Mouse (Mus musculus): Measurements from ENCODE around the gene Hivep2. TPM values are rescaled to one million over a fixed set of nuclear protein-coding genes. Genes with fewer than 3 reads are reported as not detected.
A peak's percentile ranks its signal among the peaks of the same experiment; 100 is the strongest.

Gene Hivep2
- polyA plus RNA-seq, 1 experiment from 2014 or later: 31.0 TPM

DNA sequence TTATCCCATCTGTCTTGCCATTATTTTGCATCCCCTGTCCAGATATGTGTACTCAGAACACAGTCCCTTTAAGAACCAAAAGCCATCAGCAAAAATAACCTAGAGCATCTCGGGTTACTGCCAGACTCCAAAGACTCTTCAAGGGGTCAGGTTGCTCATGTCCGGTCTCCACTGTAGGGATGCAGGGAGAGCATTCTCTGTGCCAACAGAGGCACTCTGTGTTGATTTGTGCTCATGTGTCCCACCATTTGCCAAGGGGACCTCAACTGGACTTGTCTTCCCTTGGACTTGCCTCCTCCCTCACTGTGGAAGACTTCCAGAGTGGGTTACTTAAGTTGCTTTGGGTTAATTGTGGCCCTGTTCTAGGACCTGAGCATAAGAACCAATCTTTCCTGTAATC lies 43.8 kb downstream of the Hivep2 start:
- no peak for ATAC-seq
- Histone ChIP-seq H3K36me3 (ENCODE audit: control insufficient read depth, insufficient read depth) (no peaks in the 10 kb centered on the region), H3K9me3 (ENCODE audit: control insufficient read depth, low read length) (no peaks in the 10 kb centered on the region), H3K9ac (replicated peaks; ENCODE audit: low read depth, low read length) (no peak overlapping the region), H3K27ac (ENCODE audit: low read length) (no peak overlapping the region), H3K4me1 (replicated peaks; ENCODE audit: control insufficient read depth, insufficient read depth, low read length) (peaks cover 4% of the 10 kb centered on the region), H3K27me3 (replicated peaks; ENCODE audit: control insufficient read depth, insufficient read depth, low read length) (no peaks in the 10 kb centered on the region), H3K4me3 (replicated peaks; ENCODE audit: low read length) (no peak overlapping the region), H3K4me2 (ENCODE audit: low read length) (no peak overlapping the region)
- 89% methylated on average over 2 of the region's 2 CpGs for WGBS

DNA sequence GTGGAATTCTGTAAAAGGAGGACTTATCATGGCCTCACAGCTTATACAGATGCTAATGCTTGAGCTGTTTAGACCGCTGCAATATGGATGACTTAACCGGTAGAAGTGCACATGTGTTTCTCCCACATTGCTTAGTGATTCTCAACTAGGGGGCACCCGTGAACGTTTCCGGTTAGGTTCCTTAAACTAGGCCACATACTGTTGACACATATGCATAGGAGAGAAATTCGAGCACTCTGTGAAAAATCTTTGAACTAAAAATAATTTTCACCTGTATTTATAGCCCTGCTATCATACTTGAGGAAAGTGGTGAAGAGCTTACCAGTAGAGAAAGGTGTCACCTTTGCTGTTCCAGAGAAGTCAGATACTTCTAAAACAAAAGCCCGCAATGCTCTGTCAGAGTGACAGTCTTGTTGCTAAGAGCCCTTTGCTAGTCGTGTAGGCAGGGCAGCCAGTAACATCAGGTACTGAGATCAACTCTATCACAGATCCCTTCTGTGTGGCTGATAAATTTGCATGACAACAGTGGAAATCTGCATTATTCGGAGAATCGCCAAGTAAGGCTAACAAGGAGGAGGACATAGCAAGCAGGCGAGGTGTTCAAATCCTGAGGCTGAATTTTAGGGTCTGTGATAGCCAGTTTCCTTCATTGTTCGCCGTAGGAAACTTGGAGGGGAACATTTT lies 50.6 kb downstream of the Hivep2 start:
- H3K9ac ChIP-seq (replicated peaks; ENCODE audit: low read depth, low read length): no peak overlapping the region
- no peaks in the 10 kb centered on the region for H3K36me3 ChIP-seq (ENCODE audit: control insufficient read depth, insufficient read depth)
- no peaks in the 10 kb centered on the region for H3K27me3 ChIP-seq (replicated peaks; ENCODE audit: control insufficient read depth, insufficient read depth, low read length)
- no peak overlapping the region for H3K4me2 ChIP-seq (ENCODE audit: low read length)
- peaks cover 13% of the 10 kb centered on the region for H3K4me1 ChIP-seq (replicated peaks; ENCODE audit: control insufficient read depth, insufficient read depth, low read length)
- no peak overlapping the region for H3K27ac ChIP-seq (ENCODE audit: low read length)
- no peaks in the 10 kb centered on the region for H3K9me3 ChIP-seq (ENCODE audit: control insufficient read depth, low read length)
- WGBS: 48% methylated on average over 13 of the region's 13 CpGs
- no peak; the same call in 1 of the 2 replicates for ATAC-seq
- no peak overlapping the region for H3K4me3 ChIP-seq (replicated peaks; ENCODE audit: low read length)

DNA sequence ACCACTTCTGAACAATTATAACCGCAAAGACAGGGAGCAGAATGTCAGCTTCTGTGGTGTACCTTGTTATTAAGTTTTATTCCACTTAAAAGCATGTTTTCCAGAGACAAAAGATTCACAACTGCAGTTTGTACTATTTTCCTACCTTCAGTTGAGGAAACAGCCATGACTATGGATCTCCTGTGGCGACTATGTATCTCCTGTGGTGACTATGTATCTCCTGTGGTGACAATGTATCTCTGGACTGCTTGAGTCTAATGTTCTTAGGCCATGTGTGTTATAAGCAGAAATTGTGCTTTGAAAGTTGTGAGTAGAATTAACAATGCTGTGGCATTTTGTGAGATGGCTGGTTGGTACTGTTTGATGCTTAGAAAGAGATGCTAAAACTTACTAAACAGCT lies 51.5 kb downstream of the Hivep2 start:
- WGBS: 62% methylated on average over 2 of the region's 2 CpGs
- H3K4me3 ChIP-seq (replicated peaks; ENCODE audit: low read length): no peak overlapping the region
- no peak overlapping the region for H3K9ac ChIP-seq (replicated peaks; ENCODE audit: low read depth, low read length)
- H3K27me3 ChIP-seq (replicated peaks; ENCODE audit: control insufficient read depth, insufficient read depth, low read length): no peaks in the 10 kb centered on the region
- no peak overlapping the region for H3K27ac ChIP-seq (ENCODE audit: low read length)
- ATAC-seq: no peak
- H3K4me2 ChIP-seq (ENCODE audit: low read length): no peak overlapping the region
- H3K9me3 ChIP-seq (ENCODE audit: control insufficient read depth, low read length): no peaks in the 10 kb centered on the region
- no peaks in the 10 kb centered on the region for H3K36me3 ChIP-seq (ENCODE audit: control insufficient read depth, insufficient read depth)
- H3K4me1 ChIP-seq (replicated peaks; ENCODE audit: control insufficient read depth, insufficient read depth, low read length): peaks cover 13% of the 10 kb centered on the region

DNA sequence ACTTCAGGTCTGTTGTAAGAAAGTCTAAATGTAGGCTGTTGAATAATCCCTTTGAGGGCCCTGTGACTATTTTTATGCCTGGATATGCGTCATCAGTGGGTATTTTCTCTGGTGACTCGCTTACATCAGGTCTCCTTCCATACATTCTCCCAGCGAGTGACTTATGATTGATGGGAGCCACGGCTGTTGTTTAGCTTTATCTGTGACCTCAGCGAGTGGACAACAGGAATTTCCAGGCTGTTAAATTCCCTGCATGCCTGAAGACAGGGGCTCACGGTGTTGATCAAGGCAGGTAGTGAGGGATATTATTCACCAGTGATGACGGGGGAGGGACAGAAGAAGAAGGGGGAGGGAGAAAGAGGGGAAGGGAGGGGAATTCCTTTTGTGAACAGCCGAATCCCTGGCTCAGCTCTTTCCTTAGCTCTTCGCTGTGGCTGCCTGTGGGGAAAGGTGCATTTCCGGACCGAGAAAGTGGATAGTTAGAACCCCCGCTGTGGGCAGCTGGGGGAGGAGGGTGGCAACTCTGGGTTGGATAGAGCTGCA lies 52.0 kb downstream of the Hivep2 start:
- Histone ChIP-seq H3K4me1 (replicated peaks; ENCODE audit: control insufficient read depth, insufficient read depth, low read length) (peaks cover 13% of the 10 kb centered on the region), H3K36me3 (ENCODE audit: control insufficient read depth, insufficient read depth) (no peaks in the 10 kb centered on the region), H3K9me3 (ENCODE audit: control insufficient read depth, low read length) (no peaks in the 10 kb centered on the region), H3K9ac (replicated peaks; ENCODE audit: low read depth, low read length) (no peak overlapping the region; the same call in 1 of the 2 replicates), H3K4me3 (replicated peaks; ENCODE audit: low read length) (peak overlapping the region; percentile 18), H3K4me2 (ENCODE audit: low read length) (peak overlapping the region; percentile 19), H3K27me3 (replicated peaks; ENCODE audit: control insufficient read depth, insufficient read depth, low read length) (no peaks in the 10 kb centered on the region), H3K27ac (ENCODE audit: low read length) (0 out of 2 replicates have a peak overlapping the region, but pooled peaks have one; percentile 3)
- ATAC-seq: peak; percentile 51
- WGBS: 5% methylated on average over 12 of the region's 12 CpGs

DNA sequence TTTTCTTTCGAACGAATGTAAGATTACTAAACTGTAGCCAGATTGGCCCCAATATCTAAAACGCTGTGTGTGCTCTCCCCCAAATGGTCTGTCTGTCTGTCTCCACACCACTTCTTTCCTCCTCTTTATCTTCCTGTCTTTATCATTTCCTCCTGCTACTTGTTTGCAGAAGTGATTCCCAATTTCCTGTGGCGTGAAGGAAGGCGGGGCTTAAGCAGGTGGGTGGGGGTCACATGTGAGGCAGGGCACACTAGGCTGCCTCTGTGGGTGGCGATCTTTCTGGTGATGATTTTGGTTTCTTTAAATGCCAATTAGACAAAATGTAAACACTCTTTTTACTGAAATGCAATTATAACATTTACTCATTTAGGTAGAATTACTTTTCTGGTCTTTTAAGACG lies 52.8 kb downstream of the Hivep2 start:
- Histone ChIP-seq H3K9ac (replicated peaks; ENCODE audit: low read depth, low read length) (no peak overlapping the region), H3K4me2 (ENCODE audit: low read length) (peak overlapping the region; percentile 19), H3K36me3 (ENCODE audit: control insufficient read depth, insufficient read depth) (no peaks in the 10 kb centered on the region), H3K4me1 (replicated peaks; ENCODE audit: control insufficient read depth, insufficient read depth, low read length) (peaks cover 13% of the 10 kb centered on the region), H3K27ac (ENCODE audit: low read length) (no peak overlapping the region), H3K4me3 (replicated peaks; ENCODE audit: low read length) (no peak overlapping the region), H3K9me3 (ENCODE audit: control insufficient read depth, low read length) (no peaks in the 10 kb centered on the region), H3K27me3 (replicated peaks; ENCODE audit: control insufficient read depth, insufficient read depth, low read length) (no peaks in the 10 kb centered on the region)
- WGBS: 40% methylated on average over 7 of the region's 7 CpGs
- ATAC-seq: no peak

DNA sequence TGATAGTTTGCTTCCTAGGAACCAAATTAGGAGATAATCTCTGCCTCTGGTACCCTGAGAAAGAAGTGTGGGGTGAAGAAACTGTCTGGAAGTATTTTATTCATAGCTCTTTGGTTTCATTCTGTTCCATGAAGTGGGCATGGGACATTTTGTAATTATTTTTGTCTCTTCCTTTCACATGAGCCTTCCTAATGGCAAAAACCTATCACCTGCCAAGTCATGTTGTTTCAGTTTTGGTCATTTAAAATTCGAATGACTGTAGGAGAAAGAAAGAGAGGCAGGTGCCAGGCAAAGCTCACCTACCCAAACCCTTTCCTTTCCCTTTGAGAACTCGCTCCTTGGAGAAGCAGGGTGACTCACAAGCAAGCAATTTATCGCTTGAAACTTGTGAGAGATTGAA lies 53.3 kb downstream of the Hivep2 start:
- peaks cover 13% of the 10 kb centered on the region for H3K4me1 ChIP-seq (replicated peaks; ENCODE audit: control insufficient read depth, insufficient read depth, low read length)
- WGBS: 52% methylated on average over 3 of the region's 3 CpGs
- no peak for ATAC-seq
- no peak overlapping the region for H3K4me2 ChIP-seq (ENCODE audit: low read length)
- no peaks in the 10 kb centered on the region for H3K9me3 ChIP-seq (ENCODE audit: control insufficient read depth, low read length)
- H3K9ac ChIP-seq (replicated peaks; ENCODE audit: low read depth, low read length): no peak overlapping the region
- no peak overlapping the region for H3K4me3 ChIP-seq (replicated peaks; ENCODE audit: low read length)
- H3K27me3 ChIP-seq (replicated peaks; ENCODE audit: control insufficient read depth, insufficient read depth, low read length): no peaks in the 10 kb centered on the region
- H3K36me3 ChIP-seq (ENCODE audit: control insufficient read depth, insufficient read depth): no peaks in the 10 kb centered on the region
- H3K27ac ChIP-seq (ENCODE audit: low read length): no peak overlapping the region

DNA sequence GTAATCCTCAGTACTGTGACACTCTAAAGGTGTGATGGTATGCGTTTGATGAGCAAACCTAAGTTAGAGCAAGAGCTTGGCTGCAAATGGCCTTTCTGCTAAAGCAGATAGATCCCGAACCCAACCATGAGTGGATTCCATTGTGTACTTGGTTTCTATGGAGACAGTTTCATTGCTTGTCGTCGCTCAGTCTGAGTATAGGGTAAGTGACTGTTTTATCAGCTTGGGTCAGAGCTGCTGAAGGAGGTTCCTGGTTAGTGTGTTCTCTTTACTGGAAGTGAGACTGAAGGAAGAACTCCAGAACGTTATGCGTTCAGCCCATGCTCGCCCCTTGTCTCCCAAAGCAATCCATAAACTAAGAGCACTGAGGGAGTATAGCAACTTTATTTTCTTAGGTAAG lies 54.4 kb downstream of the Hivep2 start:
- Histone ChIP-seq H3K27ac (ENCODE audit: low read length) (no peak overlapping the region), H3K9me3 (ENCODE audit: control insufficient read depth, low read length) (no peaks in the 10 kb centered on the region), H3K4me3 (replicated peaks; ENCODE audit: low read length) (no peak overlapping the region), H3K4me2 (ENCODE audit: low read length) (no peak overlapping the region), H3K4me1 (replicated peaks; ENCODE audit: control insufficient read depth, insufficient read depth, low read length) (peaks cover 13% of the 10 kb centered on the region), H3K9ac (replicated peaks; ENCODE audit: low read depth, low read length) (no peak overlapping the region), H3K36me3 (ENCODE audit: control insufficient read depth, insufficient read depth) (no peaks in the 10 kb centered on the region), H3K27me3 (replicated peaks; ENCODE audit: control insufficient read depth, insufficient read depth, low read length) (no peaks in the 10 kb centered on the region)
- WGBS: 52% methylated on average over 7 of the region's 7 CpGs
- 0 out of 2 replicates have a peak, but pooled peaks have one; percentile 35 for ATAC-seq

DNA sequence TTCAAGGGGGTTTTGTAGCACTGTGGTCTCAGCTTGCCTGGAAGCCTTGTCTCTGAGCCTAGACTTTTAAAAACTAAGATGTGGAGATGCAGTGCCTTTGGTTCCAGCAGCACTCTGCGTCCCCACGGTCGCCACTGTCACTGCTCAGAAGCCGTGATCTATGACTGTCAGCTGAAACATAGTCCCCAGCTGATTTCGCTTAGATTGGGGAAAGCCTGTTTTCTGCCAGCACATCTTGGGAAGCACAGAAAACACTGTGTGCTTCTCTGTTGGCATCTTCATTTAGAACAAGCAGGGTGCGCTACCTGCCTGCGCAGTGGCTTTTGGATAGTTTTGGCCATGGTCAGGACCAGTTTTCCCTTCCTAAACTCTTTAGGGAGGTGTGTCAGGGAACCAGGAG lies 59.1 kb downstream of the Hivep2 start:
- Histone ChIP-seq H3K27ac (ENCODE audit: low read length) (no peak overlapping the region), H3K9me3 (ENCODE audit: control insufficient read depth, low read length) (no peaks in the 10 kb centered on the region), H3K4me2 (ENCODE audit: low read length) (no peak overlapping the region), H3K36me3 (ENCODE audit: control insufficient read depth, insufficient read depth) (no peaks in the 10 kb centered on the region), H3K4me1 (replicated peaks; ENCODE audit: control insufficient read depth, insufficient read depth, low read length) (no peaks in the 10 kb centered on the region), H3K27me3 (replicated peaks; ENCODE audit: control insufficient read depth, insufficient read depth, low read length) (no peaks in the 10 kb centered on the region), H3K4me3 (replicated peaks; ENCODE audit: low read length) (no peak overlapping the region), H3K9ac (replicated peaks; ENCODE audit: low read depth, low read length) (no peak overlapping the region)
- ATAC-seq: no peak
- 91% methylated on average over 7 of the region's 7 CpGs for WGBS

DNA sequence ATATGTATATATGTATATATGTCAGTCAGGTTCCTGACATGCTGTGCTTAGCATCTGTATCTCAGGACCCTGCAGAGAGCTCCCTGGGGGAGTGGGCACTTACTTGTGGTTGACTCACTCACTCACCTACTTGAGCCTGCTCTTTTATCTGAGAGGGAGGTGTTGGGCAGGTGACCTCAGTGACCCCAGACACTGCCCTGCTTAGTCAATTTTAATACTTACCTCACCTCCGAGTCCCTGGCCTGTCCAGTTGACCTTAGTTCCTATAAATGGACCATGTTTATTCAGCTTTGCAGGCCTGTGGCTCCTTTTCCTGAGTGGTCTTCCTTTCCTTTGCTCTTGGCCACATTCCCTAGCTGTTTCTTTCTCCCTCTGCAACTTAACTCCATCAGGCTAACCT lies 61.9 kb downstream of the Hivep2 start:
- ATAC-seq: no peak
- no peaks in the 10 kb centered on the region for H3K9me3 ChIP-seq (ENCODE audit: control insufficient read depth, low read length)
- no peak overlapping the region for H3K27ac ChIP-seq (ENCODE audit: low read length)
- H3K9ac ChIP-seq (replicated peaks; ENCODE audit: low read depth, low read length): no peak overlapping the region
- 82% methylated on average over 1 of the region's 1 CpGs for WGBS
- H3K4me1 ChIP-seq (replicated peaks; ENCODE audit: control insufficient read depth, insufficient read depth, low read length): no peaks in the 10 kb centered on the region
- H3K27me3 ChIP-seq (replicated peaks; ENCODE audit: control insufficient read depth, insufficient read depth, low read length): no peaks in the 10 kb centered on the region
- no peak overlapping the region for H3K4me2 ChIP-seq (ENCODE audit: low read length)
- no peak overlapping the region for H3K4me3 ChIP-seq (replicated peaks; ENCODE audit: low read length)
- no peaks in the 10 kb centered on the region for H3K36me3 ChIP-seq (ENCODE audit: control insufficient read depth, insufficient read depth)

Data from forebrain, embryonic 16.5 days (tissue).